Mouse (Mus musculus) skeletal muscle tissue, adult 2 months (tissue): ENCODE data around the gene Adcy3.

Source experiments
- DNase-seq: peaks from one replicate; pipeline ENCODE4 v3.0.0-alpha.2; 2012; ENCODE audit warnings: low read depth, low spot score

Adcy3 gene

GRCm38 (mm10) chr12:4132941-4133846 is at the start of gene Adcy3:
TSS of gene Adcy3 (plus strand) at chr12:4133103.
- no peak for DNase-seq

GRCm38 (mm10) chr12:4083441-4083840 is 49.5 kb upstream of the Adcy3 start:
- DNase-seq, result no peak

- DNase-seq, result peak; percentile 32
These were observed 25.5 kb upstream of the Adcy3 start for GRCm38 (mm10) chr12:4107383-4107782.

- DNase-seq, result no peak
These were observed 16.8 kb upstream of the Adcy3 start for GRCm38 (mm10) chr12:4116132-4116531.

GRCm38 (mm10) chr12:4117136-4117535 is 15.8 kb upstream of the Adcy3 start:
- no peak for DNase-seq

- no peak for DNase-seq
These were observed 15.3 kb upstream of the Adcy3 start for GRCm38 (mm10) chr12:4117579-4117978.

- DNase-seq, result no peak
These were observed 5.6 kb upstream of the Adcy3 start for GRCm38 (mm10) chr12:4127346-4127745.

- no peak for DNase-seq
These were observed 927 bp downstream of the Adcy3 start for GRCm38 (mm10) chr12:4133847-4134212.

- no peak for DNase-seq
These were observed 10.3 kb downstream of the Adcy3 start for GRCm38 (mm10) chr12:4143179-4143578.

- no peak for DNase-seq
These were observed 18.0 kb downstream of the Adcy3 start for GRCm38 (mm10) chr12:4150936-4151335.

- DNase-seq, result peak; percentile 40
These were observed 19.1 kb downstream of the Adcy3 start for GRCm38 (mm10) chr12:4151969-4152368.

GRCm38 (mm10) chr12:4157466-4157865 is 24.6 kb downstream of the Adcy3 start:
- no peak for DNase-seq

- no peak for DNase-seq
These were observed 25.3 kb downstream of the Adcy3 start for GRCm38 (mm10) chr12:4158179-4158578.

- no peak for DNase-seq
These were observed 26.1 kb downstream of the Adcy3 start for GRCm38 (mm10) chr12:4158868-4159632.

- DNase-seq, result no peak
These were observed 27.4 kb downstream of the Adcy3 start for GRCm38 (mm10) chr12:4160322-4160721.

- no peak for DNase-seq
These were observed 30.0 kb downstream of the Adcy3 start for GRCm38 (mm10) chr12:4162886-4163285.

GRCm38 (mm10) chr12:4166970-4167369 is 34.1 kb downstream of the Adcy3 start:
- no peak for DNase-seq

- DNase-seq, result no peak
These were observed 36.2 kb downstream of the Adcy3 start for GRCm38 (mm10) chr12:4169058-4169457.

GRCm38 (mm10) chr12:4169622-4170021 is 36.7 kb downstream of the Adcy3 start:
- no peak for DNase-seq

GRCm38 (mm10) chr12:4173108-4173790 is 40.3 kb downstream of the Adcy3 start:
- no peak for DNase-seq

- no peak for DNase-seq
These were observed 45.9 kb downstream of the Adcy3 start for GRCm38 (mm10) chr12:4178839-4179238.

- no peak for DNase-seq
These were observed 46.8 kb downstream of the Adcy3 start for GRCm38 (mm10) chr12:4179671-4180233.
